In genomic region chr7:126898102-126898990, GRCm38 (mm10) we compare ENCODE assay signal across 8 mouse cellular contexts. TPM values are rescaled to one million over a fixed set of nuclear protein-coding genes. Genes with fewer than 3 reads are reported as not detected.
A peak's percentile ranks its signal among the peaks of the same experiment; 100 is the strongest.
DNase-seq lines count a peak whose midpoint lies in the region; ATAC-seq and TF ChIP-seq lines count a peak whose summit lies in the region.

No protein-coding gene starts in this region.

- WGBS in forebrain, embryonic 15.5 days: 11% methylated on average over 37 of the region's 37 CpGs
- WGBS in lung, embryonic 14.5 days: 9% methylated on average over 37 of the region's 37 CpGs
- WGBS in olfactory bulb, adult 2 months: 12% methylated on average over 37 of the region's 37 CpGs
- WGBS in thymus, adult 2 months: 15% methylated on average over 37 of the region's 37 CpGs

- no peaks in the 10 kb centered on the region for H3K36me3 ChIP-seq in forebrain, embryonic 15.5 days
- no peaks in the 10 kb centered on the region for H3K36me3 ChIP-seq in lung, embryonic 14.5 days (ENCODE audit: insufficient read depth)
- H3K36me3 ChIP-seq in thymus, adult 2 months (ENCODE audit: control insufficient read depth, insufficient read depth, low read length): no peaks in the 10 kb centered on the region

- no peaks in the 10 kb centered on the region for H3K27me3 ChIP-seq in forebrain, embryonic 15.5 days
- H3K27me3 ChIP-seq in lung, embryonic 14.5 days (ENCODE audit: insufficient read depth, low read length): no peaks in the 10 kb centered on the region
- no peaks in the 10 kb centered on the region for H3K27me3 ChIP-seq in thymus, adult 2 months (ENCODE audit: control insufficient read depth, insufficient read depth, low read length)

- H3K9me3 ChIP-seq in forebrain, embryonic 15.5 days: no peaks in the 10 kb centered on the region
- no peaks in the 10 kb centered on the region for H3K9me3 ChIP-seq in lung, embryonic 14.5 days (ENCODE audit: low read depth, low read length)

- H3K9ac ChIP-seq in forebrain, embryonic 15.5 days (replicated peaks): peak overlapping the region; percentile 66
- H3K9ac ChIP-seq in lung, embryonic 14.5 days: peak overlapping the region; percentile 77

- peak; percentile 94 for ATAC-seq in forebrain, embryonic 15.5 days (replicated peaks)
- peak; percentile 94 for ATAC-seq in lung, embryonic 14.5 days (ENCODE audit: insufficient read depth)

- H3K4me3 ChIP-seq in forebrain, embryonic 15.5 days: peak overlapping the region; percentile 57
- peak overlapping the region; percentile 74 for H3K4me3 ChIP-seq in layer of hippocampus, adult 2 months
- H3K4me3 ChIP-seq in lung, embryonic 14.5 days (ENCODE audit: low read depth, low read length): peak overlapping the region; percentile 71
- H3K4me3 ChIP-seq in olfactory bulb, adult 2 months (ENCODE audit: insufficient read depth, low read depth, low read length): peak overlapping the region; percentile 84
- peak overlapping the region; percentile 78 for H3K4me3 ChIP-seq in thymus, adult 2 months (ENCODE audit: control insufficient read depth, insufficient read depth, low read length)

- intact Hi-C loops in heart, postnatal 36 days (cut with DNase I): loop anchor here (5.0 kb wide), 2 partner anchors 36 to 129 kb away; partner anchors contain the start of genes Hirip3, Ino80e and Maz

- TF ChIP-seq CTCF in layer of hippocampus, adult 2 months (conservative IDR thresholded peaks at IDR 0.05): no peak
- TF ChIP-seq CTCF in lung, embryonic 14.5 days (IDR thresholded peaks at IDR 0.05; ENCODE audit: low read depth): no peak
- TF ChIP-seq CTCF in olfactory bulb, adult 2 months (IDR thresholded peaks at IDR 0.05; ENCODE audit: insufficient read depth, low read depth, low read length): no peak
- 0 out of 2 replicates have a peak, but pooled peaks have one; percentile 41 for TF ChIP-seq CTCF in thymus, adult 2 months (IDR thresholded peaks at IDR 0.05; ENCODE audit: borderline replicate concordance, control insufficient read depth, extremely low read depth, insufficient read depth, low read length, poor library complexity)

- peaks cover 16% of the 10 kb centered on the region for H3K4me1 ChIP-seq in forebrain, embryonic 15.5 days
- peaks cover 10% of the 10 kb centered on the region for H3K4me1 ChIP-seq in lung, embryonic 14.5 days (ENCODE audit: insufficient read depth)
- H3K4me1 ChIP-seq in olfactory bulb, adult 2 months (ENCODE audit: control insufficient read depth, insufficient read depth, low read length): peaks cover 10% of the 10 kb centered on the region
- peaks cover 14% of the 10 kb centered on the region for H3K4me1 ChIP-seq in thymus, adult 2 months (replicated peaks; ENCODE audit: control insufficient read depth, insufficient read depth, low read length)

- peak overlapping the region; percentile 50 for H3K4me2 ChIP-seq in forebrain, embryonic 15.5 days (replicated peaks)
- H3K4me2 ChIP-seq in lung, embryonic 14.5 days: peak overlapping the region; percentile 95

- DNase-seq in ES-CJ7 (ENCODE audit: low read depth, low spot score): peak; percentile 93
- DNase-seq in cerebellum, adult 11 months: peak; percentile 97
- peak; percentile 98 to 99 for DNase-seq in heart, postnatal 36 days
- peak; percentile 93 to 97 for DNase-seq in layer of hippocampus, adult 2 months (ENCODE audit: low spot score in 2 of 2)
- peak; percentile 98 for DNase-seq in lung, embryonic 14.5 days
- peak; percentile 93 for DNase-seq in thymus, adult 2 months

- peak; percentile 91 for TF ChIP-seq POLR2A in olfactory bulb, adult 2 months (IDR thresholded peaks at IDR 0.05; ENCODE audit: insufficient read depth, low read depth, low read length)
- peak; percentile 66; the same call in 1 of the 2 replicates for TF ChIP-seq POLR2A in thymus, adult 2 months (IDR thresholded peaks at IDR 0.05; ENCODE audit: control insufficient read depth, extremely low read depth, insufficient read depth, low read length, poor library complexity)

- peak overlapping the region; percentile 82 for H3K27ac ChIP-seq in forebrain, embryonic 15.5 days (replicated peaks)
- H3K27ac ChIP-seq in layer of hippocampus, adult 2 months: peak overlapping the region; percentile 96
- H3K27ac ChIP-seq in lung, embryonic 14.5 days (ENCODE audit: low read depth): peak overlapping the region; percentile 60; the same call in 1 of the 2 replicates
- peak overlapping the region; percentile 91 for H3K27ac ChIP-seq in olfactory bulb, adult 2 months (ENCODE audit: insufficient read depth, low read depth, low read length)
- peak overlapping the region; percentile 8; the same call in 1 of the 2 replicates for H3K27ac ChIP-seq in thymus, adult 2 months (ENCODE audit: control insufficient read depth, insufficient read depth, low read length)

RNA-seq across cellular contexts. Expression of gene Taok2, which starts 13.8 kb away (rescaled TPM):
- 54.1 and 56.8 TPM in 2 replicates for polyA plus RNA-seq in forebrain, embryonic 15.5 days (2015; fragmentation: Nextera tagmentation; extraction: Ambion mirVana)
- 10 to 100 TPM; 39.5 to 43.2 TPM for total RNA-seq in heart, postnatal 36 days (2021)
- total RNA-seq in layer of hippocampus, adult 2 months (2021): 100 to 1,000 TPM; 154 to 163 TPM
- 34.8 and 40.1 TPM in 2 replicates for polyA plus RNA-seq in lung, embryonic 14.5 days (2014; fragmentation: Nextera tagmentation; extraction: Ambion mirVana)
- polyA plus RNA-seq in olfactory bulb, adult 2 months (2012; ENCODE audit: insufficient read depth, insufficient read length, low replicate concordance, missing spikeins): not detected in 2 replicates
- 182 and 198 TPM in 2 replicates for polyA plus RNA-seq in thymus, adult 2 months (2012; rRNA removed)

RNA-seq across cellular contexts. Expression of gene Tmem219, which starts 24.4 kb away (rescaled TPM):
- 36.2 and 38.6 TPM in 2 replicates for polyA plus RNA-seq in forebrain, embryonic 15.5 days (2015; fragmentation: Nextera tagmentation; extraction: Ambion mirVana)
- total RNA-seq in heart, postnatal 36 days (2021): 10 to 100 TPM in 1 of 2 experiments, 1 to 10 TPM in 1; 9.5 to 11.5 TPM
- 10 to 100 TPM; 21.4 to 23.3 TPM for total RNA-seq in layer of hippocampus, adult 2 months (2021)
- 26.7 and 31.5 TPM in 2 replicates for polyA plus RNA-seq in lung, embryonic 14.5 days (2014; fragmentation: Nextera tagmentation; extraction: Ambion mirVana)
- polyA plus RNA-seq in olfactory bulb, adult 2 months (2012; ENCODE audit: insufficient read depth, insufficient read length, low replicate concordance, missing spikeins): not detected in 2 replicates
- 87.7 and 94.7 TPM in 2 replicates for polyA plus RNA-seq in thymus, adult 2 months (2012; rRNA removed)

RNA-seq across cellular contexts. Expression of gene Kctd13, which starts 30.3 kb away (rescaled TPM):
- 132 and 136 TPM in 2 replicates for polyA plus RNA-seq in forebrain, embryonic 15.5 days (2015; fragmentation: Nextera tagmentation; extraction: Ambion mirVana)
- 1 to 10 TPM; 5.4 to 7.4 TPM for total RNA-seq in heart, postnatal 36 days (2021)
- 100 to 1,000 TPM; 164 to 166 TPM for total RNA-seq in layer of hippocampus, adult 2 months (2021)
- 12.1 and 15.7 TPM in 2 replicates for polyA plus RNA-seq in lung, embryonic 14.5 days (2014; fragmentation: Nextera tagmentation; extraction: Ambion mirVana)
- not detected in 2 replicates for polyA plus RNA-seq in olfactory bulb, adult 2 months (2012; ENCODE audit: insufficient read depth, insufficient read length, low replicate concordance, missing spikeins)
- 38.8 and 42.4 TPM in 2 replicates for polyA plus RNA-seq in thymus, adult 2 months (2012; rRNA removed)

RNA-seq across cellular contexts. Expression of gene Ino80e, which starts 36.2 kb away (rescaled TPM):
- polyA plus RNA-seq in forebrain, embryonic 15.5 days (2015; fragmentation: Nextera tagmentation; extraction: Ambion mirVana): 86.2 and 98.8 TPM in 2 replicates
- total RNA-seq in heart, postnatal 36 days (2021): 10 to 100 TPM; 21.2 to 21.8 TPM
- total RNA-seq in layer of hippocampus, adult 2 months (2021): 10 to 100 TPM; 49.2 to 49.4 TPM
- 92.9 and 99.7 TPM in 2 replicates for polyA plus RNA-seq in lung, embryonic 14.5 days (2014; fragmentation: Nextera tagmentation; extraction: Ambion mirVana)
- polyA plus RNA-seq in olfactory bulb, adult 2 months (2012; ENCODE audit: insufficient read depth, insufficient read length, low replicate concordance, missing spikeins): not detected in 2 replicates
- 120 and 122 TPM in 2 replicates for polyA plus RNA-seq in thymus, adult 2 months (2012; rRNA removed)

RNA-seq across cellular contexts. Expression of gene Hirip3, which starts 36.6 kb away (rescaled TPM):
- 30.7 and 31.8 TPM in 2 replicates for polyA plus RNA-seq in forebrain, embryonic 15.5 days (2015; fragmentation: Nextera tagmentation; extraction: Ambion mirVana)
- total RNA-seq in heart, postnatal 36 days (2021): 1 to 10 TPM; 6.1 to 6.6 TPM
- total RNA-seq in layer of hippocampus, adult 2 months (2021): 10 to 100 TPM; 32.2 to 38.5 TPM
- 19.9 and 26.7 TPM in 2 replicates for polyA plus RNA-seq in lung, embryonic 14.5 days (2014; fragmentation: Nextera tagmentation; extraction: Ambion mirVana)
- not detected in 2 replicates for polyA plus RNA-seq in olfactory bulb, adult 2 months (2012; ENCODE audit: insufficient read depth, insufficient read length, low replicate concordance, missing spikeins)
- polyA plus RNA-seq in thymus, adult 2 months (2012; rRNA removed): 18.7 and 24.6 TPM in 2 replicates

Comparison
In these comparisons a context has a peak if more than half of its experiments do, and no peak if none do; other contexts are left out.
1. Peak in every context shown above with its lines: DNase-seq, ATAC-seq, H3K4me3 ChIP-seq and H3K27ac ChIP-seq.
2. H3K27ac ChIP-seq: peak in every context shown above with its lines; median percentile 96 in layer of hippocampus, adult 2 months; 91 in olfactory bulb, adult 2 months; 82 in forebrain, embryonic 15.5 days; 60 in lung, embryonic 14.5 days; 8 in thymus, adult 2 months.
3. RNA of gene Tmem219, which starts 24.4 kb away (polyA plus RNA-seq): 87.7 to 94.7 TPM in thymus, adult 2 months, 36.2 to 38.6 TPM in forebrain, embryonic 15.5 days and 26.7 to 31.5 TPM in lung, embryonic 14.5 days; not detected in olfactory bulb, adult 2 months; every median in the first group is over 10 times any median in the second.